Mouse (Mus musculus): ENCODE results near the gene Ddx39b. TPM values are rescaled to one million over a fixed set of nuclear protein-coding genes. Genes with fewer than 3 reads are reported as not detected.

The Ddx39b gene
- 100 to 1,000 TPM; 255 to 357 TPM for polyA plus RNA-seq (2017; shearing (Covaris generic))

DNA sequence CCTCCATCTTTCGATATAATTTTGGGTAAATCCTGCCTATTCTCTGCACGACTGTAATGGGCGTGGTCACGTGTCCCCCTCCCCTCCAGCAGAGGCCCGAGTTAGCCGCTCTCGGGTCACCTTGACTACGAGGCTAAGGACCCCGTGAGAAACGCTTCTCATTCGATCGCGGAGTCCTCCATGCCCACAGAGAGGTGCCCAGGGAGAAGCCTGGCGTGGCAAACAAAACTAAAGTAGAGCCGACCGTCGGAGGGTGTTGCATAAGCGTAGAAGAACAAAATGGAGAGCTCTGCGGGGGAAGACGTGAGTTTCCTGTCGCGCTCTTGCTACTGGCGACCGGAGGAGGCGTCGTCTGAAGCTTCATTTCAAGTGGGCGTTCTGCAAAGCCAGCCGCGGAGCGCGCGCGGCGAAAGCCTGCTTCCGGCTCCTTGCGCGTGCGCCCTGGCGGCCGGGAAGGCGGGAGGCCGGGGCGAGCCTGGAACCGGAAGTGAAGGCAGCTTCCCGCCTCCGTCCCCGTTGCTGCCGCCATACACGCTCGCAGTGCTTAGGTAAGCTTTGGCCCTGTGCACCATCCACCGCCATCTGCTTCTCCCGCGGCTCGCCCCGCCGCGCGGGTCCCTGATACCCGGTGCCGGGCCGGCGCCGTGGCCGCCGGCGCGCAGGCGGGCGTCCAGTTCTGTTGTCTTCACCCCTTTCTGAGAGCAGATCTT, at the start of gene Ddx39b:
TSS of gene Ddx39b (plus strand) at position 442 of the 710 bp plus-strand sequence.
- peak; percentile 76 for ATAC-seq

DNA sequence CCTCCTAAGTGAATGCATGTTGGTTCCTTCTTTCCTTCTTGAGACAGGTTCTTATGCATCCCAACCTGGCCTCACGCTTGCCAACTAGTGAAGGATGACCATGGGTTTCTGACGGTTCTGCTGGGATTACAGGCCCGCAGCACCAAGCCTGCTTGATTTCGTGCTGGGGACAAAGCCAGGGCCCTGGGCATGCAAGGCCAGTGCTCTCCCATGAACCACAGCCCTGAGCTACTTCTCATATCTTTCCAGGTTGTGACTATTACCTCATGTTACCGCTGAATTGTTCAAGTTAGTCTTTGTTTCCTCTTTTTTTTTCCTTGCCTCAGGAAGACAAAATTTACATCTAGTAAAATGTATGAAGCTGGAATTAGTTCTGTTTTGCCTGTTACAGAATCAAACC, 48.6 kb upstream of the Ddx39b start:
- no peak for ATAC-seq

DNA sequence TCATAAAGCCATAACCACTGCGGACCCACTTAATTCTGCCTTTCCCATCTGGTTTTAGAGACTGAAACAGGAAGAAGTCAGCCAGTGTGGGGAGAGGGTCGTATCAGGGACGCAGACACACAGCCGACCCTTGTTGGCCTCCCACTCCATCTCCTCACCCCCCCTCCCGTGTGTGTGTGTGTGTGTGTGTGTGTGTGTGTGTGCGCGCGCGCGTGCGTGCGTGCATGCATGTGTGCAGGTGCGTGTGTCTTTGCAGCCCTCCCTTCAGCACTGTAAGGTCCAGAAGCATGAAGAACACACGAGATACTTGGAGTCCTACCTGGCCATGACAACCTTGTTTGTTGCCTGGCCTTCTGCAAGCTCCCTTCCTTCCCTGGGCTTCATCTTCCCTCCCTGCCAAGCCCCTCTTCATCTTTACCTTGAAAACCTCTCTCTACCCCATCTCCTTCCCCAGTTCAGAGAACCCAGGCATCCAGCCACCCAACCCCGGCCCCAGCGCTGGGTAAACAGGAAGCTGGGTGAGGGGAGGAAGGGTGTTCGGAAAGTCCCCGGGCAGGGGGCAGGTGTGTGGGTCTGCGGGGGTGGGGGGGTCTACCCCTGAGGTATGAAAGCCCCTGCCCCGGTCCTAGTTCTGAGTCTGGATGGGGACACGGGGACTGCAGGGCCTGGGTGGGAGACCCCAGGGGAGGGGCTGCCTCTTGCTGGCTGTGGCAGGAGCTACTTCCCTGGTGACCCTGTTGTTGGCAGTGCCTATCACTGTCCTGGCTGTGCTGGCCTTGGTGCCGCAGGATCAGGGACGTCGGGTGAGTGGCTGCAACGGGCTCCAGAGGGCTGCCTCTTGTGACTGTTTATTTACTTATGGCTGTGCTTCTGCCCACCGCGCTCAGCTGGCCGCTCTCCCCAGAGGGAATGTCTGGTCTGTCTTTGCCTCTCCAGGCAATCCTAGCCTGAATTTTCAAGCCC, 47.4 kb upstream of the Ddx39b start, which contains the start of gene Ltb:
TSS of gene Ltb (plus strand) at position 559 of the 963 bp plus-strand sequence.
- ATAC-seq, result peak; percentile 59

DNA sequence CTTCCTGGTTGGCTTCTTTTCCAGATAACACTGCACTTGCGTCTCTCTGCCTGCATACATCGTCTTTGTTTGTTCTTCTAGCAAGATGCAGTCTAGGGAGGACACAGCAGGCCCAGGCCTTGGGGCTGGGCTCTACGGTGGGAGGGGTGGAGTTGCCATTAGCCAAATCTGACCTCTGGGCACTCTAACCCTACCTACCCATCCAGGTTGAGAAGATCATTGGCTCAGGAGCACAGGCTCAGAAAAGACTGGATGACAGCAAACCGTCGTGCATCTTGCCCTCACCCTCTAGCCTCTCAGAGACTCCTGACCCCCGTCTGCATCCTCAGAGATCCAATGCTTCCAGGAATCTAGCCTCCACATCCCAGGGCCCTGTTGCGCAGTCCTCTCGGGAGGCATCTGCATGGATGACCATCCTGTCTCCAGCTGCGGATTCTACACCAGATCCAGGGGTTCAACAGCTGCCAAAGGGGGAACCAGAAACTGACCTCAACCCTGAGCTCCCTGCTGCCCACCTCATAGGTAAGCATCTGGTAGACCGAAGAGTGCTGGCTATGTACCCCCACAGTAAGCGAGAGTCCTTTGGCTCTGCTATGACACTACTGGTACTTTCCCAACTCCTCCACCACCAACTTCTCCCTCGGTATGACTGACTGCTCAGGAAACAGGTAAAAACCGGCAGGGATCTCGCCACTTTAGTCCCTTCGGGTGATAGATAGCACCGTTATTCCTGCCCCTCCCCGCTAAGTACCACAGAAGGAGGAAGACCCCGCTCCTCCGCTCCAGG, 46.5 kb upstream of the Ddx39b start:
- peak; percentile 26 for ATAC-seq

DNA sequence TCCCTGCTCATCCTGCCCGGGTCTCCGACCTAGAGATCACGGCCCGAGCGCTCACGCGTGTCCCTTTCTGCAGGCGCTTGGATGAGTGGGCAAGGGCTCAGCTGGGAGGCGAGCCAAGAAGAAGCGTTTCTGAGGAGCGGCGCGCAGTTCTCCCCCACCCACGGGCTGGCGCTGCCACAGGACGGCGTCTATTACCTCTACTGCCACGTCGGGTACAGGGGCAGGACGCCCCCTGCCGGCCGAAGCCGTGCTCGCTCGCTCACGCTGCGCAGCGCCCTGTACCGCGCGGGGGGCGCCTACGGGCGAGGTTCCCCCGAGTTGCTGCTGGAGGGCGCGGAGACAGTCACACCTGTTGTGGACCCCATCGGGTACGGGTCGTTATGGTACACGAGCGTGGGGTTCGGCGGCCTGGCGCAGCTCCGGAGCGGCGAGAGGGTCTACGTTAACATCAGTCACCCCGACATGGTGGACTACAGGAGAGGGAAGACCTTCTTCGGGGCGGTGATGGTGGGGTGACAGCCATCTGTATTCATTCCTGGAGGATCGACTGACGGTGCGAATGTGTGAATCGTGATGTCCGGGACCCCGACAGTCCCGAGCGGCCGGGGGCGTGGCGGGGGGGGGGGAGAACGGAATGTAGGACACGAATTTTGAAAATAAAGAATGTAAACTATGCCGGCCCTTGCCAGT, 45.8 kb upstream of the Ddx39b start:
- ATAC-seq, result peak; percentile 44

DNA sequence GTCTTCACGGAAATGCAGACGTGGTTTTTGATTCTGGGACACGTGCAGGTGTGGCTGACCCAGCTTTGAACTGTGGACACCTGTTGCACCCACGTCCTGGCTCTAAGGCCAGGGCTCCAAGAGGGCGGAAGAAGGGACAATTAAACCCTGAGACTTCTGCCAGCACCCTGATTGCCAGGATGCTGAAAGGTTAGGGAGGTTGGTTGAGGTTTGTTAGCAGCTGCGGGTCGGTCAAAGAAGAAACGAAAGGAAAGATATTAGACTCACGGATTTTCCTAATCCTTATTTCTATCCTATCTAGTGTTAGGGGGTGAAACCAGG, 45.3 kb upstream of the Ddx39b start:
- ATAC-seq, result no peak

DNA sequence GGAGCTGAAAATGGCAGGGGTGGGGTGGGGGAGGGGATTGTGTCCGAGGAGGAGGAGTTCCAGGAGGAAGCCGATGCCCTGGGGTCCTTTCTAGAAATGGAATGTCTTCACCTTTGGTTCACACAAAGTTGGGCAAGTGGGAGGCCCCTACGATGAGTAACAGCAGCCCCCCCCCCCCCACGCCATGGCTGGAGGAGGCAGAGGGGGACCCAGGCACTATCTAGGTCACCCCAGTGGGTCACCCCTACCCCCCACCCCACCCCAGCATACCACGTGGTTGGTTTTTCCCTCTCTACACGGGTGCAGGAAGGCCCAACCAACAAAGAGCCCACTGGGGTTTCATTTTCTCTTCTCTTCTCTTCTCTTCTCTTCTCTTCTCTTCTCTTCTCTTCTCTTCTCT, 44.4 kb upstream of the Ddx39b start:
- no peak for ATAC-seq

DNA sequence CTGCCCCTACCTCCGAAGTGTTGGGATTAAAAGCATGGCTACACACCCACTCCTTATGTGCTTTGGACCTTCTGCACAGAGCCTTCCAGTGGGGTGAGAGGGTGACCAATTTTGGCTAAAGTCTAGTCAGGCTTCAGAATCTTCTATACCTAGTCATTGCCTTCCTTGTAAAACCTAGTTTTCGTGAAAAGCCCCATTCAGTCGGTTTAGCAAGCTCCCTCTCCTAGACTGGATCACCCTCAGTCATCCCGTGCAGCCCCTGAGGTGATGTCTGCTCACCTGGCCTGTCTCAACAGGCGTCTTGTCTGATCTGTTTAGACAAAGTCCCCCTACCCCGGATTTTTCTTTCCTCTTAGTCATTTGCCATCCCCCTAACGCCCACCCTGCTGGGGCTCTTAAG, 43.5 kb upstream of the Ddx39b start:
- no peak for ATAC-seq

DNA sequence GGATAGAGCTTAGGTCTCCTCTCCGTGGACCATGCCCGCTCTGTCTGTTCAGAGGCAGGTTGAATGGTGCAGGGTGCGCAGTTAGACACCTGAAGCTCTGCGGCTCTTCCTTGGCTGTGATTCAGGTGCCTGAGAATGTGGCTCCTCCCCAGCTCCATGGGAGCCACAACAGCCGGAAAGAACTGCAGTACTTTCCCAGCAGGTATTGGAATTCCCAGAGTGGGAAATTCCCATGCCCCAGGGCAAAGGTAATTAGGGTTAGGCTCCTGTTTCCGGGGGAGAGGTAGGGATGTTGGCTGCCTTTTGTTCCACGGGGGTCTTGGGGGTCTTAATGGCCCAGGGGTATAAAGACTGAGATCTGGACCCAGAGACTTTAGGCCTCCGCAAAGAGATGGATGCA, 42.6 kb upstream of the Ddx39b start:
- no peak for ATAC-seq

DNA sequence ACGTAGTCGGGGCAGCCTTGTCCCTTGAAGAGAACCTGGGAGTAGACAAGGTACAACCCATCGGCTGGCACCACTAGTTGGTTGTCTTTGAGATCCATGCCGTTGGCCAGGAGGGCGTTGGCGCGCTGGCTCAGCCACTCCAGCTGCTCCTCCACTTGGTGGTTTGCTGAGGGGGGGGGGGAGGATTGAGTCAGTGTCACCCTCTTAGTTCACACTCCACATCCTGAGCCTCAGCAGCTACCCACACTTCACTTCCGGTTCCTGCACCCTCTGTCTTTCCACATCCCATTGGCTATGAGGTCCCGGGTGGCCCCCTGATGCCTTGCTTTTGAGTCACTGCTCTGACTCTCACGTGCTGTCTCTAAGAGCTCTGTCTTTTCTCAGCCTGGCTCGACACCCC, 41.1 kb upstream of the Ddx39b start:
- peak; percentile 77 for ATAC-seq

DNA sequence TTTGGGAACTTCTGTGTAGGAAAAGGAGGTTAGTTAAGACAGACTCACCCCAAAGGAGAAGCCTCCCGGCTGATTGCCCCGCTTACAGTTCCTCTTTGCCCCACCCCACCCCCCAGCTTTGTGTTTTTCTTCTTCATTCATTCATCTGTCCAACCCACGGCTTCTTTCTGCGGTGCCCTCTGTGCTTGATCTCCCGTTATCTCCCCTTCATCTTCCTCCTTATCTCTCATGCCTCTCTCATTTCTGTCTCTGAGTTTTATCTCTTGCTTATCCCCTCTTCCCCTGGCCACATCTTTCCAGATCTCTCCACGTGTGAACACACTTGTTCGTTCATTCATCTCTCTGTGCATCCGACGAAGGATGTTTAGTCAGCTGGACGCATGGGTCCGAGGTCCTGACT, 40.4 kb upstream of the Ddx39b start:
- no peak for ATAC-seq

DNA sequence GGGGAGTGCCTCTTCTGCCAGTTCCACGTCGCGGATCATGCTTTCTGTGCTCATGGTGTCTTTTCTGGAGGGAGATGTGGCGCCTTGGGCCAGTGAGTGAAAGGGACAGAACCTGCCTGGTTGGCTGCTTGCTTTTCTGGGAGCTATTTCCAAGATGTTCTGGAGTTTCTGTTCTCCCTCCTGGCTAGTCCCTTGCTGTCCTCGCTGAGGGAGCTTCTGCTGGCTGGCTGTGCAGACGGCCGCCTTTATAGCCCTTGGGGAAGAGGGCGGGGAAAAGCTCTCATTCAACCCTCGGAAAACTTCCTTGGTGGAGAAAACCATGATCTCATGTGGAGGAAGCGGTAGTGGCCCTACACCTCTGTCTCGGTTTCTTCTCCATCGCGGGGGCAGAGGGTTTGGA, 39.8 kb upstream of the Ddx39b start, which contains the start of gene Tnf:
TSS of gene Tnf (minus strand) at position 221 of the 400 bp plus-strand sequence.
- peak; percentile 23 for ATAC-seq

DNA sequence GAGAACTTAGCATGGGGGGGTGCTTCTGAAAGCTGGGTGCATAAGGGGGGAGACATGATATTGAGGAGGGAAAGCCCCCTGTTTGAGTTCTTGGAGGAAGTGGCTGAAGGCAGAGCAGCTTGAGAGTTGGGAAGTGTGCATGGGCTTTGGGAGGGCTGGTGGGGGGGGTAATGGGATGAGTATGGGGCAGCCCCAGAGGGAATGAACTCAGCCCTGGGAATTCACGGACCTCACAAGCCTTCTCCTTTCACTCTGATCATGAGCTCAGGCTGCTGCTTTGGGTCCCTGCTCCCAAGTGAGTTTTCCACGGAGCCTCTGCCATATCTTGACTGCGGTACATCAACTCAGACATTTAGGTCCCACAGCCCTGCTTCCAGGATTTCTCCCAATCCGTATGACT, 39.1 kb upstream of the Ddx39b start:
- no peak for ATAC-seq

DNA sequence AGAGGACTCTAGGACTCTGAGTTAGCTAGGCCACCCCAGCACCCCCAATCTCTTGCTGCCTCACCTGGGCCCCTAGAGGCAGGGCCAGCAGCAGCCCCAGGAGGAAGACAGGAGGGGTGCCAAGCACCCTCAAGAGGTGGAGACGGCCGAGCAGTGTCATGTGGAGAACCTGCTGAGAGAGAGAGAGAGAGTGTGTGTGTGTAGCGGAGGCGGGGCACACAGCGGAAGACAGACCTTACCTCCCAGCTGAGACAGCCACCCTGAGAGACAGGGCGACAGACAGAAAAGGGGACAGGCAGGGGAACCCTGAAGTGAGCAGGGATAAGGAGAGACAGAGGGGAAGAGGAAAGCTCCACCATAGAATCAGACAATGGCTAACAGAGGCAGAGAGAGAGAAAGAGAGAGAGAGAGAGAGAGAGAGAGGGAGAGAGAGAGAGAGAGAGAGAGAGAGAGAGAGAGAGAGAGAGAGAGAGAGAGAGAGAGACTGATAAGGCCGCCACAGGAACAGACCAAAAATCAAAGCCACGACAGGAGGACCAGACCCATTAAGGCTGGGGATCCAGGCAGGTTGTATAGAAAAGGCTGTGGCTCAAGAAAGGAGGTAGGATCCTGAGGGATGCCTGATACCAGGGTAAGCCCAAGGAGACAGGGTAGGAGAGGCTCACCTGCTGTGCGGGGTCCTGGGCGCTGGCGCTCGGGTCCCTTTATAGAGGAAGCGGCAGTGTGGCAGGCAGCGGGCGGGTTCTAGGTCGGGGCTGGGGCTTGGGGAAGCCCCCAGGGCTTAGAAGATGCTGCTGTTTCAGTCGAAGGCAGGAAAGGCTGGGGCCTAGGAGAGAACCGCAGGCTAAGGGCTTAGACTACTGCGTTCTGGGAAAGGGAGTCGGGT, 36.8 kb upstream of the Ddx39b start, which contains the start of gene Lta:
TSS of gene Lta (minus strand) at position 858 of the 886 bp plus-strand sequence.
- ATAC-seq, result peak; percentile 66

DNA sequence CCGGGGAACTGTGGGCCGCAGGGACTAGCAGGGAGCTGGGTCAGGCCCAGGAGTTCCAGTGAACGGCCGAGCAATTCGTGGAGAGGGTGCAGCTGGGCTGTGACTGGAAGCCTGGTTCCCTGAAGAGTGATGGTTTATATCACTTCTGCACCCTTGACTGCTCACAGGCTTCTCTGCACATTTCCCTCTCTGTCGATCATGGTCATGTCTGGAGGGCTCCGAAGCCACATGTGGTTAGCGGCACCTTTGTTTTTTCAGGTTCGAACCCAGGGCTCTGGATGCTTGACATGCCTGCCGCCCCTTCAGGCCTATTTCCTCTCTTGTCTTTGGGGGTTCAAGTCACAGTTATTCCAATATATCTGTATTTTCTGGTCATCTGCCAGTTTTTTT, 36.2 kb upstream of the Ddx39b start:
- no peak for ATAC-seq

DNA sequence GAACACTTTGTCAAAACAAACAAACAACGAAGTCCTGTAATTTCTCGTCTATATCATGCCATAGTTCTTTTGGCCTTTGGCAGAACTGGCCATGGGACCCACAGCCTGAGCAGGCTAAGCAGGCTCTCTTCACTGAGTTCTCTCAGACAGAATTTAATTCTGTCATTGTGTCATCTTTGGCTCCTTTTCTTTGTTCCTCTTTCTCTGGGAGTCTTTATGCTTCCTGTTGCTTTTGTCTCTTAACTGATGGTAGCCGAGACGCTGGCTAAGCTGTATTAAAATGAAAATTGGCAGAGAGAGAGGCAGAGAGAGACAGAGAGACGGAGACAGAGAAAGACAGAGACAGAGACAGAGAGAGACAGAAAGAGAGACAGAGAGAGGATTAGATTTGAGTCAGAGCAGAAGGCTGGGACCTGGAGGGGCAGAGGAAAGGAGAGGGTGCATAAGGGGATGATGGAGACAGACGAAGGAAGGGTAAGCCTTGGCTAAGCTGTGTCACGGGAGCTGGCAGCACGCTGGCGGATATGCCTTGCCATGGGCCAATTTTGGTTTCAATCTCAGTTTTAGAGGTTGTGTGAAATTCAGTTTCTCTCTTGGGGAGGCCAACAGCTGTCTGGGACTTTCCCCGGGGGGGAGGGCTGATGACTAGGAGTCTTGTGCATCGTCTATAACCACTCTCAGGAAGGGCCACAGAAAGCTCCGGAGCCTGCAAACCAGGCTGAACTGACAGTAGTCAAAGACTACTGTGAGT, 31.6 kb upstream of the Ddx39b start:
- peak; percentile 92 for ATAC-seq

DNA sequence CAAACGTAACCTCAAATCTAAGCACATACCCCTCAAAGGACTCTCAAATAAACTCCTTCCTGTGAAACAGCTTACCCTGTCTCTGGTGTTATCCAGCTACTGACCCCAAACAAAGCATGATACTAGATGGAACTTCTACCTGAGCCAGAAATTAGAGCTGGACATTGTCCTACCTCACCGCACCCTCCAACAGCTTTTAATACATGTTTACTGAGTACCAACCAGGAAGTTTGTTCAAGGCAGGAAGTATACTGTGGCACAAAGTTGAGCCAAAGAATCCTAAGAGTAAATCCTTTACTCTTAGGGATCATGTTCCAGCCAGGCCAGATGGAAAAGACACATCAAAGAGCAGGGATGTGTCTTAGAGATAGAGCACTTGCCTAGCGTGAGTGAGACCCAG, 31.0 kb upstream of the Ddx39b start:
- ATAC-seq, result peak; percentile 8

DNA sequence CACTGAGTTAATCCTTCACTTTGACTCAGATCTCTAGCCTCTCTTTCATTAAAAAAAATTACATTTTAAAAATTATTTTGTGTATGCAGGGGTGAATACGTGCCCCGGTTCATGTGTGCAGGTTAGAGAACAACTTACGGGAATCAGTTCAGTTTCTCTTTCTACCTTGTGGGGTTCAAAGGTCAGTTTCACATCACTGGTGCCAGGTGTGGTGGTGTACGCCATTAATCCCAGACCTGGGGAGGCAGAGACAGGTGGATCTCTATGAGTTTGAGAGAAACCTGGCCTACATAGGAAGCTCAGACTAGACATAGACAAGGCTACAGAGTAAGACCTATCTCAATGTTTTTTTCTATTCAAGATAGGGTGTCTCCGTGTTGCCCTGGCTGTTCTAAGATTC, 28.5 kb upstream of the Ddx39b start:
- no peak for ATAC-seq

DNA sequence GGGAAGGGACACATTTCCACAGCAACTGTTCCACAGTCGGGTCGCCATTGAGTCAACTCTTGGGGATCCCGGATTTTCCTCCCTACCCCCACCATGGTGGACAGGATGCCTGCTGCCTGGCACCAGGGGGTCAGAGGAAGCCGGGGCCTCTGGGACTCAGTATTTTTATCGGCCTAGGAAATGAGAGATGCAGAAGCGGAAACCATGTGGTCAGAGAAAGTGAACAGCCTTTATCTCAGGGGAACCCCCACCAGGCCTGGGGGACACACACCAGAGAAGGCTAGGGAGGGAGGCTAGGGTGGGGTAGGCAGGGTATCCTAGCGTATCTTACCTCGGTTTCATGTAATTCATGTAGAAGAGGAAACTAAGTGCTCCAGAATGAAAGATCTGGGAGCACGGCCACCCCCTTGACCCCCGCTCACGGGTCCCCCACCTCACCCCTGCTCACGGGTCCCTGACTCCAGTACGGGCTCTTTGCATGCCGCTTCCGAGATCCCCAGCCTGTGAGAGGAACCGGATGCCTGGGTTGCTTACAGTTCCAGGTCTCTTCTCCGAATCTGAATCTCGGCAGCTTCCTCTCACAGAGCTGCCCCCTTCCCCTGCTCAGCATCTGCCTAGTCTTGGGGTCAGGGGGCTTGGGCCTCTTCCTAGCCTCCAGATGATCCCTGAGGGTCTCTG, 22.9 kb upstream of the Ddx39b start:
- ATAC-seq, result peak; percentile 64

DNA sequence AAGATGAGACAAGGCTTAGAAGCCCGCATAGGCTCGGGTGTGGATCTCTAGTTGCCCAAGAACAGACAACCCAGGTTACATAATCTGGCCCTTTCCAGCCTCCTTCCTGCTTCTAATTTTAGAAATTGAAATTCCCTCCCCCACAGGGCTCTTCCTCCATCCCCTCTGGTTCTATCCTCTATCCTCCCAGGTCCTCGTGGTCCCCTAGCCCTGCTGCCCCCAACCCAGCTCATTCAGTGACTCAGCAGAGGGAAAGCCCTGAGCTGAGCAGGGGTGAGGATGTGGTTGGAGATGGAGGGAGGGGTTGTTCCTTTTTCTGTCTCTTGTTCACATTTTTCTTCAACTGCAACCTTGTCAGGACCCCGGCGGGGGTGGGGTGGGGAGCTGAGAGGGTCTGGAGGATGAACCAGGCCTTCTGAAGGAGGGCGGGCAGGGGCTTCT, 21.9 kb upstream of the Ddx39b start:
- peak; percentile 80 for ATAC-seq

Data from CD4-positive, CD25-positive, alpha-beta regulatory T cell, adult 4 months (primary cell).